Mouse (Mus musculus): ENCODE measurements at regions not wholly inside any gene's neighbourhood (a gene's known extent, or its start where the extent isn't known, plus 50 kb on each side); places are given as distances from the start of the nearest gene placed in this dataset.
A peak's percentile ranks its signal among the peaks of the same experiment; 100 is the strongest.
"Not testable (repeated sequence)": the region's sequence is repeated elsewhere in the genome, so short reads cannot be mapped to it uniquely, and the experiment has no call there.

DNA sequence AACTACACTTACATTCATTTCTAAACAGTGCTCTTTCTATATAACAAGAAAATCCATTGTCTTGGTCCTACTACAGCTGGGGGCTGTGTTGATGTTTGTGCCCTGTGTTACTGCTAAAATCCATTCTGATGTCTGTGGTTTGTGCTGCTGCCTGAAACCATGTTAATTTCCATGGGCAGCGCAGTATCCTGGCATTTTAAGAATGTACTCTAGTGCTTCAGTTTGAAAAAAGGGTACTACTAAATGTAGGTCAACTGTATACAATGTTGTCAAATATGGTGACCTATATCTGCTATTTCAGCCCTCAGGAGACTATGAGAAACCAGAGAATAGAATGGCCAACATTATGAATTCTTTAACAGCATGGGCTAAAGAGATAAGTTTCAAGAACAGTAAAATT is 1052.2 kb downstream of the Hace1 start:
- WGBS = 98% methylated on average over 1 of the region's 1 CpGs
- no peak overlapping the region for H3K4me2 ChIP-seq (replicated peaks; ENCODE audit: low read depth, low read length)
- ATAC-seq (ENCODE audit: low FRiP score) = no peak
- H3K9ac ChIP-seq (ENCODE audit: low read depth, low read length) = no peak overlapping the region
- no peak overlapping the region for H3K27ac ChIP-seq (ENCODE audit: low read depth, low read length)
- no peaks in the 10 kb centered on the region for H3K4me1 ChIP-seq (replicated peaks; ENCODE audit: control insufficient read depth, insufficient read depth, low read length)
- no peaks in the 10 kb centered on the region for H3K9me3 ChIP-seq (ENCODE audit: control insufficient read depth, low read length)
- H3K36me3 ChIP-seq (ENCODE audit: control insufficient read depth, insufficient read depth, low read length) = no peaks in the 10 kb centered on the region
- no peak overlapping the region for H3K4me3 ChIP-seq (ENCODE audit: low read depth, low read length)
- H3K27me3 ChIP-seq (ENCODE audit: control insufficient read depth, insufficient read depth, low read length) = no peaks in the 10 kb centered on the region
- no peak for DNase-seq (ENCODE audit: low spot score)

DNA sequence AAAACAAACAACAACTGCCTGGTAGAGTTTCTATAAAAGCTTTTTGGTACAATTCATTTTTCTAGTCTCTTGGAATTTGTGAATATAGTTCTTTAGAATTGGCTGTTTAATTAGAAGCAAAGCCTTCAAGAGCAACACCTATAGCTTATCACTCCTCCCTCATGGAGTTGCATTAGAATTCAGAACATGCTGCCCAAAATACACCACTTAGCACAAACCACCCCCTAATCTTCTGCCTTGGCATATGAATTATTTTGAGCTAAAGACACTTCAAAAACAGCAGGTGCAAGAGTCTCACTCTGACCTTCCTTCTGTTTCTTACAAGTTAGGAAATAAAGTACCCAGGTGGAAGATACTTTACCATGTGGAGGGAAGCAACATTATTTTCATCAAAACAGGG is 1085.4 kb downstream of the Hace1 start:
- H3K27ac ChIP-seq (ENCODE audit: low read depth, low read length) = no peak overlapping the region
- no peak for ATAC-seq (ENCODE audit: low FRiP score)
- no peak for DNase-seq (ENCODE audit: low spot score)
- no peaks in the 10 kb centered on the region for H3K9me3 ChIP-seq (ENCODE audit: control insufficient read depth, low read length)
- H3K4me1 ChIP-seq (replicated peaks; ENCODE audit: control insufficient read depth, insufficient read depth, low read length) = no peaks in the 10 kb centered on the region
- H3K9ac ChIP-seq (ENCODE audit: low read depth, low read length) = no peak overlapping the region
- H3K4me3 ChIP-seq (ENCODE audit: low read depth, low read length) = no peak overlapping the region
- no peak overlapping the region for H3K4me2 ChIP-seq (replicated peaks; ENCODE audit: low read depth, low read length)
- no peaks in the 10 kb centered on the region for H3K36me3 ChIP-seq (ENCODE audit: control insufficient read depth, insufficient read depth, low read length)
- H3K27me3 ChIP-seq (ENCODE audit: control insufficient read depth, insufficient read depth, low read length) = no peaks in the 10 kb centered on the region

DNA sequence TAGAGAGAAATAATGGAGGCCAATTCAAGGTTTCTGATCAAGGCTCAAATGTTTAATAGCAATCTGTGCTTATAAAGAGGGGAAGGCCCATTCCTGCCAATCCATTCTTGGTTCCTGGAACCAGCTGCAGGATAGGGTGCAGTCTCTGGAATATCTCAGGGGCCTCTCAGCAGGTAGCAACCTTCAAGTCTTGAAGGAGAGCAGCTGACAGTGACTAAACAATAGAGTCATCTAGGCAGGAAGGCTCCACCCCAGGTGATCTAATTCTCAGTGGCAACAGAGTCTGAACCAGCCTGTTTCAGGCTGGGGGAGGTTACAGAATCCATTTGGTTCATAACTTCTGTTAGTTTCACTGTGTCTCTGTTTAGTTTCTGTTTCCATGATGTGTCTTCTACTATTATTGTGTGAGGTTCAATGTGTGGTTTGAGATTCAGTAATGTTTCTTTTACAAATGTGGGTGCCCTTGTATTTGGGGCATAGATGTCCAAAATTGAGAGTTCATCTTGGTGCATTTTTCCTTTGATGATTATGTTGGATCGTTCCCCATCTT is 1112.3 kb downstream of the Hace1 start:
- not testable (repeated sequence) for DNase-seq (ENCODE audit: low spot score); H3K27ac ChIP-seq (ENCODE audit: low read depth, low read length); H3K4me2 ChIP-seq (replicated peaks; ENCODE audit: low read depth, low read length); ATAC-seq (ENCODE audit: low FRiP score); H3K4me1 ChIP-seq (replicated peaks; ENCODE audit: control insufficient read depth, insufficient read depth, low read length); H3K27me3 ChIP-seq (ENCODE audit: control insufficient read depth, insufficient read depth, low read length); H3K36me3 ChIP-seq (ENCODE audit: control insufficient read depth, insufficient read depth, low read length); H3K9ac ChIP-seq (ENCODE audit: low read depth, low read length); H3K4me3 ChIP-seq (ENCODE audit: low read depth, low read length); H3K9me3 ChIP-seq (ENCODE audit: control insufficient read depth, low read length)
- WGBS = 94% methylated on average over 1 of the region's 1 CpGs

DNA sequence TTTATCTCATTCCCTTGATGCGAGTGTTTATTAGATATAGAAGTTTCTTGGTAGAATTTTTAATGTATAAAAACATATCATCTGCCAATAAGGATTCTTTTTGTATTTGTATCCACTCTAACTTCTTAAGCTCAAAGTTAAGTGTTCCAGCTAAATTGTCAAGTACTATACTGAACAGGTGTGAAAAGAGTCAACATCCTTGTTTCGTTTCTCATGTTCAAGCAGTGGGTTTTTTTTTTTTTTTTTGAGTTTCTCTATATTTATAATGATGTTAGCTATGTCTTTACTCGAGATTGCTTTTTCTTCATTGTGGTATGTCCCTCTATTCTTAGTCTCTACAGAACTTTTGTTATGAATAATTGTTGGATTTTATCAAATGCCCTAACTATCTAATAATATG is 1115.0 kb downstream of the Hace1 start:
- no peak overlapping the region for H3K4me2 ChIP-seq (replicated peaks; ENCODE audit: low read depth, low read length)
- H3K4me1 ChIP-seq (replicated peaks; ENCODE audit: control insufficient read depth, insufficient read depth, low read length) = no peaks in the 10 kb centered on the region
- ATAC-seq (ENCODE audit: low FRiP score) = no peak
- no peak overlapping the region for H3K27ac ChIP-seq (ENCODE audit: low read depth, low read length)
- 96% methylated on average over 3 of the region's 3 CpGs for WGBS
- no peaks in the 10 kb centered on the region for H3K27me3 ChIP-seq (ENCODE audit: control insufficient read depth, insufficient read depth, low read length)
- H3K9me3 ChIP-seq (ENCODE audit: control insufficient read depth, low read length) = no peaks in the 10 kb centered on the region
- no peak overlapping the region for H3K4me3 ChIP-seq (ENCODE audit: low read depth, low read length)
- DNase-seq (ENCODE audit: low spot score) = no peak
- no peak overlapping the region for H3K9ac ChIP-seq (ENCODE audit: low read depth, low read length)
- H3K36me3 ChIP-seq (ENCODE audit: control insufficient read depth, insufficient read depth, low read length) = no peaks in the 10 kb centered on the region

DNA sequence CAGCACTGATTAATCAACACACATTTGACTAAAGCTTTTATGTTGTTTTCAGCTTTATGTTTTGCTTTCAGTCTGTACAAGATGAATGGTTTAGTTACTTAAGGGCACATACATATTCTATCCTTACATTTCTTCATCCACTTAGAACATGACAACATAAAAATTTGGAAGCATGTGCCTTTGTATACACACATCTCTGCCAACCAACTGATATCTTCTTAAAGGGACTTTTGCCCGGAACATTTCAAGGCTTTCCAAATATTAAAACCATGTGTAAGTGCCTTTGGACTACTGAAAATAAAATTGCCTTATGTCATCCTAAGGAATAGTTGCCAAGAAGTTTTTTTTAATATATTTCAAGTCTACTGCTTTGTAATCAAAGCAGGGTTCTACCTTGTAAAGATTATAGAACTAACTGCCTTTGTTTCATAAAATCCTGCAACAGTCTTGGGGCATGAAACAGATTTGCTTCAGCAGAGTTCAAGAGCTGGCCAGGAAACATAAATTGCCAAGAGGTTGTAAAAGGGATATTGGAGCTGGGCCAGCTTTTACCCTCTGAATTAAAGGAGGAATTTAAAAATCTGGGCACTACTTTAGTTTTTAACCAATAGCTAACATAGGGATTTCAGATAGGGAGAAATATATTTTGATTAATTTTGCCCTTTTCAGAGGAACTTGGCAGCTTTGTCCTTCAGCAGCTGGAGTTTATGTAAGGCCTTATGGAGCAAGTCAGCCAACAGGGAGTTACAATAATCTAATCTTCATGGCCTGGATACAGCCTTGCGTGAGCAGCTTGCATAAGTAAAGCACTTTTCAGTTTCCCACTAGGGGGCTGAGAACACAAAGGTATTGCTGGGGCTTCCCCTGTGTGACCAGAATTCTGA is 1120.0 kb downstream of the Hace1 start:
- ATAC-seq (ENCODE audit: low FRiP score) (peak; percentile 94), DNase-seq (ENCODE audit: low spot score) (peak; percentile 58)
- no peaks in the 10 kb centered on the region for H3K9me3 ChIP-seq (ENCODE audit: control insufficient read depth, low read length)
- H3K27me3 ChIP-seq (ENCODE audit: control insufficient read depth, insufficient read depth, low read length) = no peaks in the 10 kb centered on the region
- no peaks in the 10 kb centered on the region for H3K36me3 ChIP-seq (ENCODE audit: control insufficient read depth, insufficient read depth, low read length)
- H3K4me1 ChIP-seq (replicated peaks; ENCODE audit: control insufficient read depth, insufficient read depth, low read length) = 0 out of 2 replicates have a peak, but pooled peaks cover 2% of the 10 kb centered on the region
- no peak overlapping the region for H3K27ac ChIP-seq (ENCODE audit: low read depth, low read length)
- no peak overlapping the region for H3K4me2 ChIP-seq (replicated peaks; ENCODE audit: low read depth, low read length)
- no peak overlapping the region for H3K4me3 ChIP-seq (ENCODE audit: low read depth, low read length)
- no peak overlapping the region for H3K9ac ChIP-seq (ENCODE audit: low read depth, low read length)
- WGBS = 50% methylated on average over 2 of the region's 2 CpGs

DNA sequence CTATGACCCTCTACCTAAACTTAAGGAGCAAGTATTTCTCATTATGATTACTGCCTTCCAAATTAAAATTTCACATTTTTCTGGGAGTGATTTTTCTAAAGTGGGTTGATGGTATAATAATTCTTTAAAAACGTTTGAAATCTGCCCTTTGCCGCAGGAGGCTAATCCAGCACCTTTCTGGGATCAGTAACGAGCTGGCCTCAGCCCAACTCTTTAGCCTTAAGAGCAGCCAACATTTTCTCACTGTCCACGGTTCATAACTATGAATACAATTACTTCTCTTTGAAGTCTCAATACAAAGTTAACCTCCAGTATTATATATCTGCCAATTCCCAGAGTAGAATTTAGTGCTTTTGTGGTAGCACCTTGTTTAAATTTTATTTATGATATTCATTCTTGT is 1123.6 kb downstream of the Hace1 start:
- 79% methylated on average over 4 of the region's 4 CpGs for WGBS
- H3K4me1 ChIP-seq (replicated peaks; ENCODE audit: control insufficient read depth, insufficient read depth, low read length) = 0 out of 2 replicates have a peak, but pooled peaks cover 2% of the 10 kb centered on the region

DNA sequence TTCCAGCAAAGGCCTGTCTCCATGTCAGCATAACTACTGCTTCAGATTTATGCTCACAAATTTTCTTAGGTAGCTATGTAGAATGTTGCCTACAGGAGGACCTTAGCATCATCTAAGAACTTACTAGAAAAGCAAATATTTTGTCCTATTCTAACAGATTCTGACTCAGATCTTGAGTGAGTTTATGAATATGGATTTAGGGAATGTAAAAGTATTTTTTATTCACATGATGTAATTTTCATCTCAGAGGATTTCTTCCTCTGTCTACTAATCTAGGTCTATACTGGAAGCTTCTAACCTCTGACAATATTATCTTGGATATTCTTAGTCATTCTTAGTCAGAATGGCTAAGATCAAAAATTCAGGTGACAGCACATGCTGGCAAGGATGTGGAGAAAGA is 1130.4 kb downstream of the Hace1 start:
- H3K4me3 ChIP-seq (ENCODE audit: low read depth, low read length); DNase-seq (ENCODE audit: low spot score); H3K27me3 ChIP-seq (ENCODE audit: control insufficient read depth, insufficient read depth, low read length); H3K4me2 ChIP-seq (replicated peaks; ENCODE audit: low read depth, low read length); H3K4me1 ChIP-seq (replicated peaks; ENCODE audit: control insufficient read depth, insufficient read depth, low read length); H3K9me3 ChIP-seq (ENCODE audit: control insufficient read depth, low read length); H3K27ac ChIP-seq (ENCODE audit: low read depth, low read length); H3K36me3 ChIP-seq (ENCODE audit: control insufficient read depth, insufficient read depth, low read length); ATAC-seq (ENCODE audit: low FRiP score); H3K9ac ChIP-seq (ENCODE audit: low read depth, low read length): not testable (repeated sequence)

More for the DNA sequence above, 1123.6 kb downstream of the Hace1 start:
- ATAC-seq (ENCODE audit: low FRiP score) = no peak
- no peak for DNase-seq (ENCODE audit: low spot score)
- Histone ChIP-seq H3K27me3 (ENCODE audit: control insufficient read depth, insufficient read depth, low read length) (no peaks in the 10 kb centered on the region), H3K4me2 (replicated peaks; ENCODE audit: low read depth, low read length) (no peak overlapping the region), H3K36me3 (ENCODE audit: control insufficient read depth, insufficient read depth, low read length) (no peaks in the 10 kb centered on the region), H3K4me3 (ENCODE audit: low read depth, low read length) (no peak overlapping the region), H3K9me3 (ENCODE audit: control insufficient read depth, low read length) (no peaks in the 10 kb centered on the region), H3K9ac (ENCODE audit: low read depth, low read length) (no peak overlapping the region), H3K27ac (ENCODE audit: low read depth, low read length) (no peak overlapping the region)

DNA sequence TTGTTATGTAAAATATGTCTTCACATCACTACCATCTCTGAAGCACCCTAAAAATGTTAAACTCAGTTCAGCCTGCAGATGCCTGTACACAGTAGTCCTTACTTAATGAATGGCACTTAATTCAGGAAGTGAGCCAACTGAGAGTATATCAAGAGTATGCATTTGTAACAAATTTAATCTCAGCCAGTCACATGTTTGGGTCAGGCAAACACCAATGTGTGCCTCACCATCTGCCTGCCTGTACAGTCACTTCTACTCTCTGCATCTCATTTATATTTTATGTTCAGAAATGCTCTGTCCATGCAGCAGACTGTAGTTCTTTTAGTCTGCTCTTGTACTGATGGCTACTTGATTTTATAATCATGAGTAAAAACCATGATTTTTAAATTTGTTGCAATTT is 1135.1 kb downstream of the Hace1 start:
- DNase-seq (ENCODE audit: low spot score) = no peak

More for the DNA sequence above, 1135.1 kb downstream of the Hace1 start:
- Histone ChIP-seq H3K4me3 (ENCODE audit: low read depth, low read length) (no peak overlapping the region), H3K9me3 (ENCODE audit: control insufficient read depth, low read length) (no peaks in the 10 kb centered on the region), H3K27me3 (ENCODE audit: control insufficient read depth, insufficient read depth, low read length) (no peaks in the 10 kb centered on the region), H3K27ac (ENCODE audit: low read depth, low read length) (no peak overlapping the region), H3K4me1 (replicated peaks; ENCODE audit: control insufficient read depth, insufficient read depth, low read length) (no peaks in the 10 kb centered on the region), H3K9ac (ENCODE audit: low read depth, low read length) (no peak overlapping the region), H3K36me3 (ENCODE audit: control insufficient read depth, insufficient read depth, low read length) (no peaks in the 10 kb centered on the region), H3K4me2 (replicated peaks; ENCODE audit: low read depth, low read length) (no peak overlapping the region)
- 0 out of 2 replicates have a peak, but pooled peaks have one; percentile 19 for ATAC-seq (ENCODE audit: low FRiP score)
